Mouse (Mus musculus): ENCODE data around the gene Stox2.

The Stox2 gene

DNA sequence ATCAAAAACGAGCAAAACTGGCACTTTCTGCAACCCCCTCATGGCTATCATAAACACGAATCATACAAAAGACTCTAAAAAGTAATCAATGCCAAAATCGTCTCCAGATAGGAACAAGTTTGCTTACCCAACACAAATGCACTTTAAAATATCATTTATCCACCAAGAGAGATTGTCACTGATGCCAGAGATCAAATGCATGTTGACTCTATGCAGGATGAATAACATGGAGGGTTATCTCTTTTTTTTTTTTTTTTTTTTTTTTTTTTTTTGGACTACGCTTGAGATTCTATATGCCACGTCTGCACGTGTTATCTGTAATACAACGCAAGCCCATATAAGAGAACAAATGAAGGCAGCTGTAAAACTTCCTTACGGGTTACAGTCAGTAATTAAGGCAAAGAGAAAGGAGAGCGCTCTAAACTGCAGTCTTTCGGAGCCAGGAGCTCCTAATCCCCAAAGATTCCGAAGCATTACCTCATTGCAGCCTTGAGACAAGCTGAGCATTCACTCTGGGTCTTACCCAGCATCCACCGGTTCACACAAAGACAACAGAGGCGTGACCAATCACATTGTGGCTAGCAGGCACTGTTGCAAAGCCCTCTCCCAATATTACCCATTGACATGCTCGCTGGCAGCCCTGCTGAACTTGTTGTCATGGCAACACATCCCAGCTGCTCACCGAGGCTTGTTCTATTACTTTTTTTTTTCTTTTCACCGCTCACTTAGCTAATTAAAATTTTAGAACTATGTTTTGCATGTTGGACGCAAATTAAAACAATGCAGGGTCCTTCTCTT lies 203.8 kb downstream of the Stox2 start:
- DNase-seq (ENCODE audit: low spot score): peak; percentile 95

DNA sequence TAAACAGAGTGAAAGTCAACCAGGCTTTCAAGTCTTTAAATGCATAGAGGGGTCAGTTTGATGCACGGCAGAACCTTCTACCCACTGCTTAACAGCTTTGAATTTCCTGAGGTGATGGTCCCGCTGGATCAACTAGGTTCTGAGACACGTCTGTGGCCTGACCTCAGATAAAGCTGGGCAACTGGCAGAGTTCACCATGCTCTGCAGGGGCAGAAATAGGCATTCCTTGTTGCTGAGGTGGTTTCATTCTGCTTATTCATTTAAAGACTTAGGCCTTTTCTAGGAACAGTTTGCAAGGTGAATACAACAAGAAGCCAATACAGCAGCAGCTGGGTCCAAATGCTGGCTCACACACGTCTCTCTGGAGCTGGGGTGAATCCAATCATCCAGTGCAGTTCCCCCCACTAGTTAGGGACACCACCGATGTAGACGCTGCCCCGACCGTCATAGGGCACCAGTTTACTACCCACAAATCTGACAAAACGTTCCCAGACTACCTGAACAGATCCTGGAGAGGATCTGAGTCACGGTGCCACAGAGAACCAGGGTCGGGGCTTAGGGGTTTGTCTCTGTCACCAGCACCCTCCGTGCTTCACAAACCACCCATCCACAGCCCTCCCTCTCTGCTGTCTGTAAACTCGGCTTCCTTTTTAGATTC lies 204.6 kb downstream of the Stox2 start:
- no peak for DNase-seq (ENCODE audit: low spot score)

DNA sequence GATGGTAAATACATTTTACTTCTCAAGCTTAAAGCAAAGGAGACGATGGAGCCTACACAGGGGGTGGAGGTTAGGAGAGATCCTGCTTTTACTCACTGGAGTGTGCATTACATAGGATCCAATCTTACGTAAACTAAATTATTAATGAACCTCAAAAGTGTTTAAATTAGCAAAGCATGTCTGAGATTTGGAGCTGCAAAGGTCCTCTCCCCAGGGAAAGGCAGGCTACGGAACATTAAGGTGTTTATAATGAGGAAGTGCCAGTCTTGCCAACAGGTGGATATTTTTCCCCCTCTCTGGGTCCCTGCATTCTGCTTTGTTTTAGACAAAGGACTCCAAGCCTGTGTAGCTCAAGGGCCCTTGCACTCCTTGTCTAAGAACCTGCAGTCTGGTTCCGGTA lies 205.3 kb downstream of the Stox2 start:
- DNase-seq (ENCODE audit: low spot score): no peak

- peak; percentile 67 for DNase-seq (ENCODE audit: low spot score)
These were observed 205.9 kb downstream of the Stox2 start for GRCm38 (mm10) chr8:47240266-47240665.

- DNase-seq (ENCODE audit: low spot score): no peak
These were observed 214.1 kb downstream of the Stox2 start for GRCm38 (mm10) chr8:47232081-47232480.

- DNase-seq (ENCODE audit: low spot score): no peak
These were observed 216.1 kb downstream of the Stox2 start for GRCm38 (mm10) chr8:47230057-47230456.

- no peak for DNase-seq (ENCODE audit: low spot score)
These were observed 224.3 kb downstream of the Stox2 start for GRCm38 (mm10) chr8:47221851-47222250.

DNA sequence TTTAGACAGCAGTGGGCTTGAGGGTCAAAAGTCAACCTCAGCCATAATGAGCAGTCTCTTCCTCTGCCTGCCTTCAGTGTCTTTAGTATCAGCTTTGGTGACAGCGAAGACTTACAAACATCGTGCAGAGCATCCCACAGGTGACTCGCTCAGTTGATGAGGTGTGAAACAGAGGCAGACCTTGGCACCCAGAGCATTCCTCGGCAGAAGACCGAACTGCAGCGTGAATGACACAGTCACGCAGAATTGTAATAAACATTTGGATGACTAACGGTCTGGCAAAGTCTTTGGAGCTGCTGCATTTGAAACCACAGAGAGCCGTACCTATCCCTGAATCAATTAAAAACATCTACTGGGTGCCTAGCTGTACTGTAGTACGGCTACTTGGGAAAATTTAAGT lies 225.0 kb downstream of the Stox2 start:
- DNase-seq (ENCODE audit: low spot score): no peak

- peak; percentile 55 for DNase-seq (ENCODE audit: low spot score)
These were observed 225.8 kb downstream of the Stox2 start for GRCm38 (mm10) chr8:47220390-47220789.

DNA sequence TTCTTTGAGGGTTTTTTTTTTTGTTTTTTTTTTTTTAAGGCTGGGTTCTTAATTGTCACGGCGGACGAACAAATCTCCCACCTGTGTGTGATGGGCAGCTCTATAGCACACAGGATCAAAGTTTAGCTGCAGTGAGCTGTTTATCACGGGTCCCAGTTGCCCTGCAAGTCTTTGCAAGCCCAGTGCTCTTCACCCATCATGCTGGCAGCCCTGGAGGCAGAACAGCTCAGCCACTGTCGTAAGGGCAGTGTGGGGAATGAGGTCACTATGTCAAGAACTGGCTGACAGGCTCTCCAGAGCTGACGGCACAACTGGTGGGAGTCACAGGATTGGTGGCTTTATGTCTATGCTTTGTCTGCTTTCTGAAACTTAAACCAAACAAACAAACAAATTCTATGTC lies 227.6 kb downstream of the Stox2 start:
- DNase-seq (ENCODE audit: low spot score): peak; percentile 75

GRCm38 (mm10) chr8:47218021-47218420 lies 228.1 kb downstream of the Stox2 start:
- DNase-seq (ENCODE audit: low spot score): peak; percentile 57

DNA sequence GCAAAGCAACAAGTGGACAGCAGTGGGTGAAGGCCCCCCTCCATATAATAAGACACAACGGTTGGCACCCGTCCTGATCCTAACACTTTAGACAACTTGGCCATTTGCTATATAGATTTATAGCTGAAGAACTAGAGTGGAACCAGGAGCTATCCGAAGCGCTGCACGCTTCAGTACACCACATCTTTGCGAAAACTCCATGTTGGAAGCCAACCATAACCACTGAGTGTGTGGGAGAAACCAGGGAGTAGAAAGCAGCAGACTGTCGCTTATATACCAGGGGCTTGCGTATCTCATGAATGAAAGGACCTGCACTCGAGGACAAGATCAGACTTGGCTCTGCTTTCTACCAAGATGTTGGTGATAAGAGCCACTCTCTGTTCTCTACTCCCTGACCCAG lies 234.0 kb downstream of the Stox2 start:
- no peak for DNase-seq (ENCODE audit: low spot score)

- peak; percentile 54 for DNase-seq (ENCODE audit: low spot score)
These were observed 234.9 kb downstream of the Stox2 start for GRCm38 (mm10) chr8:47211226-47211625.

DNA sequence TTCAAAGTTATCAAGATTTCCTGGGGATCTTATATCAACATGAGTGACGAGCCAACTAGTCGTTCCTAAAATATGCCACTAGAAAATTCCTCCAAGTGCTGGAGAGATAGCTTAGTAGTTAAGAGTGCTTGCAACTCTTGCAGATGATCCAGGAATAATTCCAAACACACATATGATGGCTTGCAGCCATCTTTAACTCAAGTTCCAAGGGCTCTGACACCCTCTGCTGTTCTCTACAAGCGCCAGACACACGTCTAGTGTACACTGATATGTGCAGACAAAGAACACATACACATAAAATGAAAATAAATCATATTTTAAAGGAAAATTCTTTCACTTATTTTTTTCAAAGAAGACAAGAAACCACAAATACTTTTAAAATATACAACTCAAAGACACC lies 237.9 kb downstream of the Stox2 start:
- no peak for DNase-seq (ENCODE audit: low spot score)

DNA sequence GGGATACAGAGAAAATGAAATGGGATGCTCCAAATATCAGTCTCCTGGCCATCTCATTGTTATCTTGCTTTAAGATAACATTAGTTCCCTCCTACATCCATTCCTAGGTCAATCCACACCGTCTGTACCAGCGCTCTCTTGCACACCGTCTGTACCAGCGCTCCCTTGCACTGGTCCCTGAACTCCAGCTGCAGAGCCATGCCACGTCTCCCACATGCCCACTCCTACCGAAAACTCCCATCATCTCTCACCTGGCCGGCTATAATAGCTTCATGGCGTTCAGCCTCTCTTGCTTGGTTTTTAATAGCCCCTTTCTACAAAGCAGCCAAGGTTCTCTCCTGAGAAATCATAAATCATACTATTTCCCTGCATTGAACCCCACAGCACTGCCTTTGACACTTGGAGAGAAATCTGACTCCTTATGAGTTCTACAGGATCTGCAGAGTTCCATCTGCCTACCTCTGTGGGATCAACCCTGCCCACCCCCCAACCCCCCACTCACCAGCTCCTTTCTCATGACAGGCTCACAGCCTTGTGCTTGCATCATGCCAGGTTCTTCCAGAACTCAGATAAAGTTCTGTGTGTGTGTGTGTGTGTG lies 239.4 kb downstream of the Stox2 start:
- no peak for DNase-seq (ENCODE audit: low spot score)

GRCm38 (mm10) chr8:47205472-47205871 lies 240.7 kb downstream of the Stox2 start:
- no peak for DNase-seq (ENCODE audit: low spot score)

GRCm38 (mm10) chr8:47196391-47196790 lies 249.8 kb downstream of the Stox2 start:
- no peak for DNase-seq (ENCODE audit: low spot score)

GRCm38 (mm10) chr8:47193321-47193996 lies 252.7 kb downstream of the Stox2 start:
- no peak for DNase-seq (ENCODE audit: low spot score)

DNA sequence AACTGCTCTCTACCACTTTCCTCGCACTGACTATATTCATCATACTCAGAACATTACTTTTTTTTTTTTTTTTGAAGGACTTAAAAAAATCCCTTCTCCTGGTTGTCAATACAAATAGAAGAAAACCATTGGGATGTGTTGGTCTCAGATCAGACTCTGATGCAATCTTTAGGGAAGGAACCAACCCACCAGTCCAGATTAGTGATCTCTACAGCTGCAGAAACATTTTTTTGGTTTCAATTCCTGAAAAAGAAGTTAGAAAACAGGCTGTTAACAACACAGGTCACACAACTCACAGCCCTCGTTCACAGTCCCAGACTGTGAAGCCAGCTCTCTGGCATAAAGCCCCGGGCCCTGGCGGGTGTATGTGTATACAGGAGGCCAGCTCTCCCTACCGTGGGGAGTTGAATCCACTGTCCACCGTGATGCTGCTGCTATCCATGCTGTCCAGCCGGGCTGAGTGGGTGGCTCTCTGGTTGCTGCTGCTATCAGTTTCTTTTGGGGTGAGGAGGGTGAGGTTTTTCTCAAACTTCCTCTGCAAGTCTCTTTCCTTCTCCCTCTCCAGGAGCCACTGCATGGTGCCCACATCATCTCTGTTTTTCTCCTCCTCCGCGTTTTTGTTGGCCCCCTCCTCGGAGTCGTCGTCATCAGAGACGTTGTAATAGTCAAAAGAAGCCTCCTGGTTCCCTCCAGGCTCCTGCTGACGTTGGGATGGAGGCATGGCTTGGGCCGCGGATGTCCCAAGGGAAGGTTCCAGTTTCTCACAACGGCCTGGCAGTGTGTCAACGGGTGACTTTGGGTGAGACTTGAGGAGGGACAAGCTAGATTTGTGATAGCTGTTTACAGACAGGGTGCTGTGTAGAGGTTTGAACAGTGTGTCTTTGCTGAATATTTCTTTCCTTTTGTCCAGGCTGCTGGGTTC lies 254.5 kb downstream of the Stox2 start:
- no peak for DNase-seq (ENCODE audit: low spot score)

GRCm38 (mm10) chr8:47185396-47185795 lies 260.8 kb downstream of the Stox2 start:
- DNase-seq (ENCODE audit: low spot score): peak; percentile 20

DNA sequence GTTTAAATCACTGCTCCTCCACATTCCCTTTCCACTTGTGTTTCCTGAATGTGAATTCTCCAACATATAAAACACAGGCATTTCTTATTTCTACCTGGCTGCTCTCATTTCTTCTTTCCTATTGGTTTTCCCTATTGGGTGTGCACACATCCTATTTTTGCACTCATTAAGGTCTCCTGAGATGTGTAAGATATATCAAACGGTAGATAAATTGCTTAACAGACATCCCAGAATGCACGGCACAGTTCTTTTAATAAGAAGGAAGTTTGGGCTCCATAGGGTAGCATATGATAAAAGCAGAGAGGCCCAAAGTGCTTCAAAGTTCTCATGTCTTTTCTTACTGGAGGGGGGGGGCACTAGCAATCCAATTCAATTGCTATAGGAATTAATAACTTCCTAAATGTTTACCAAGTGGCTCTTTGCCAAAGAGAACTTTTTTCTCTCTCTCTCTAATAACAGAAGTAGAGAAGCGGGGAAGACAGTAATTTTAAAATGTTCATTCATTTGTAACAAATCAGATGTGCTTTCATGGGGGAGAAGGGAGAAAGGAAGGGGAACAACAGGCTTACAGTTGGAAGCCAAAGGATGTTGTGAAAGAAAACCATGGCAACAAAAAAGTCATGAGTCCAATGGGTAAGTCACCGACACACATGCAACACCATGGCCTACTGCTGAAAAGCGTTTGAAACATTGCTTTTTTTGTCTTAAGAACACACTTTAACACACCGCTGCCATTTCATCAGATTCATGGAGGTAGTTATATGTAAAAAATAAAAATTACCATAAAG lies 263.2 kb downstream of the Stox2 start:
- DNase-seq (ENCODE audit: low spot score): no peak

Data from embryo, embryonic 10 days (tissue).